Mouse (Mus musculus) liver, adult 2 months (tissue): Measurements from ENCODE around the gene Olfr545.

ENCODE experiments used
- CTCF ChIP-seq: fragments of 200-500 bp; IDR thresholded peaks from 2 replicates; pipeline ENCODE4 v1.5.1; 2011; ENCODE audit warnings: low read depth, low read length, control low read depth
- POLR2A ChIP-seq: fragments of 200-500 bp; IDR thresholded peaks from 2 replicates; pipeline ENCODE4 v1.6.1; 2011; ENCODE audit warnings: low read length, control low read depth; ENCODE audit not compliant: insufficient read depth; ENCODE audit errors: extremely low read depth

- no peak for TF ChIP-seq CTCF
- TF ChIP-seq POLR2A = no peak
These were observed 2.6 kb upstream of the Olfr545 start for GRCm38 (mm10) chr7:102501986-102502385.
